Mouse (Mus musculus) lung, postnatal 36 days (tissue): Measurements from ENCODE around the gene Prkcb.

Experiments used
- DNase-seq: peaks from one replicate; pipeline ENCODE4 v3.0.0; 2022; ENCODE audit warnings: mixed read lengths

Gene Prkcb

DNA sequence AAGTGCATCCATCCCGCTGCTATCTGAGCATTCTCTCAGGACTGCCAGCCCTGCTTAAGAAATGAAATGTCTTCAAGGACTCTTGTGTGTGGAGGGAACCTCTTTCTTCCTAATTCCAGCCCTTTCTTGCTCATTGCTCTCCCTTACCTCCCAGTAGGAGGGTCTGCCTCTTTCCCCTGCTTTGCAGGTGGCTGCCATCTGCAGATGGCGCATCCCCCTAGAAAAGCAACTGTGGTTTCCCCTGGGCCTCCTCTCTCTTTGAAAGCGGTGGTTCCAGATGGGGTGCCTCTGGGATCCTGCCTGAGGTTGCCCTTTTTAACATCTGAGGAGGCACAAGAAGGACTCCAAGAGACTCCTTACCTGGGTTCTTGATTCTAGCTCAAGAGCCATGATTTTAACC is 2.2 kb downstream of the Prkcb start:
- no peak for DNase-seq

DNA sequence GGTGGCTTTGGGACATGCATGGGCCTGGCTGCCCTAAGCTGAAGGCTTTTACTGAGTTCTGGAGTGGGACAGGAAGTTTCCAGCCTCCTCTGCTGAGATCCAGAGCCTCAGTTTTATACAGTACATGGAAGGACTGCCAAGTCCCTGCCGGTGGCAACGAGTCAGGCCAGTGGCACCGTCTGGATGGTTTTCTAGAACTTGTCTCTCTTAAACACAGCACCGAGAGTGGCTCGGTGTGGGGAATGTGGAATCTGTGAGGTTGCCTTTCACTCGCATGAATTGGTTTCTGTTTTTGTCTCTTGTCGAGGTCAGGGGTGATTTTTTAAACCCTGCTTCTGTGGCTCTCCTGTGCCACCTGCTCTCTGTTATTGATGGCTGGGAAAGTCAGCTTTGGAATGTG is 3.6 kb downstream of the Prkcb start:
- no peak for DNase-seq

DNA sequence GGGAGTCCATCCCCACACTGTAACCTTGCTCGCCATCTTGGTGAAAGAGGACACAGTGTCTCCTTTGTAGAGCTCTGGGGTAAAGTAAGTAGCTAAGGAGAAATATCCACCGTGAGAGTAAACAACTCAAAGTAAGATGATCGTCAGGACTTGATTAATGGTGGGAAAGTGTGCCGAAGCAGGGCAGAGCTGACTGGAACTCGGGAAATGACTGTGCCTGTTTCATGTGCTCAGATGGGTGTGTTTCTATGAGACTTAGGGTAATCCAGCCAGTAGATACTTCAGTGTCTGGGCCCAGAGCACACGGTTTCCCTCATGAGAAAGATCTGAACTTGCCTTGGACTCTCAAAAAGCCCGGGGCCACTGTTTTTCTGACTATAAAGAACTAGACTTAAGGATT is 5.6 kb downstream of the Prkcb start:
- DNase-seq: no peak

DNA sequence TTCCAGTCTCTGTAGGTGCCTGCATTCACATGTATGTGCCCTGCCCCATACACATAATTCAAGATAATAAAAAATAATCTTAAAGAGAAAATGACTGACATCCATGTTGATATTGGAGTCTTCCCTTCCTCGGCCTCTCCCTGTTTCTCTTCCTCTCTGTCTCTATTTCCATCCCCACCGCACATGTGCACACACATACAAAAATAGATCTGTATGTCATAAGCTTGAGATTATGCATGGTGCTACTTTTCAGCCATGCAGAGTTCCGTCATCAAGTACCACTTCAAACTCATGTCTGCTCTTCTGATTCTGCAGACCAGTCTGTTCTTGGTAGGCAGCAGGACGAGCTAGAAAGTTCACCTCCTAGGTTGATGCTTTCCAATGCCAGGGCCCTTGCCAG is 6.8 kb downstream of the Prkcb start:
- DNase-seq: no peak

DNA sequence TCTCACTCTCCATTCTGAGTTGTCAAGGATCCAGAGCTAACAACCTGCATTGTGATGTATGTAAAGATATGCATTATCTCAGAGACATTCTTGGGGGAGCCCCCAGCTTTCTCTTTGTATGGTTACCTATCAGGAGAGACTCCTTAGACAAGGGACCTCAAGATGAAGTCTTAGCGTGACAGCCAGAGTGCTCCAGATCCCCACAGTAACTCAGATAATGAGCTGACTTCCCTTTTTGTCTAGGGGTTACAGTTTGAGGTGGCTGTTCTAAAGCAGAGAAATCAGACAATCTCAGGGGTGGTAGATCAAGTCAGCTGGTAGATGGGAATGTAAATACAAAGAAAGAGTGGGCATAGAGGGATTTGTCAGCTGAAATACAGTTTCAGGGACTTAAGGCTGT is 7.8 kb downstream of the Prkcb start:
- DNase-seq: no peak

DNA sequence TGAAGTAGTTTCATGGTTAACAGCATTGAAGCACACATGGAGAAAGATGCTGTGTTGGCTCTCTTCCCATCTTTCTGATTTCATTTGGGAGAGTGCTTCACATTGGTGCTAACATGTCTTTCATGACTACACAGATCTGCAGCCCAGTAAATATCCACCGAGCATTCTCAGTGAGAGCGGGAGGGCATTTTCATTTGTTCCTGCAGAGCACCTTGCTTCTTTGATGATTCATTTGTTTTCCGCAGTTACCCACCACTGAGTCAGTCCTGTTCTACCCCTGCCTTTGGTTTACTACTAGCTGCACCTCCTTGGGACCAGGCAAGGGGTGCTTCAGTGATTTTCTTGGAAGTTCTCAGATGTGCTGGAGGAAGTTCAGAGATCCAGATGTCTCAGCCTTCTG is 8.3 kb downstream of the Prkcb start:
- no peak for DNase-seq

DNA sequence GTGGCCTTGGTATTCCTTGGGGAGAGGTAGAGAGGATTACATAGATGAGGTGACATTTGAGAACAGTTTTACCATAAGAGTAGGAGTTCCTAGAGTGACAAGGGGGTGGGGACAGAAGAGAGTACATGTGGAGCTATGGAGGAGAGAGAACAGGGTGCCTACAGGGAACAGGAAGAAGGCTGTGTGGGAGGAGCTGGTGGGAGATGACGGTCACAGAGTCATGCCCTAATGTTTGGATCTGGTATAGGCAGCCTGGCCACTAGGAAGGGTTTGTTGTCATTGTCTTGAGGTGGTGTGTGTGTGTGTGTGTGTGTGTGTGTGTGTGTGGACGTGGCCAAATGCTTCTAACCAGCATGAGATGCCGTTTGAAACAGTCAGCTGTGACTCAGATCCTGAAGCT is 9.1 kb downstream of the Prkcb start:
- no peak for DNase-seq

DNA sequence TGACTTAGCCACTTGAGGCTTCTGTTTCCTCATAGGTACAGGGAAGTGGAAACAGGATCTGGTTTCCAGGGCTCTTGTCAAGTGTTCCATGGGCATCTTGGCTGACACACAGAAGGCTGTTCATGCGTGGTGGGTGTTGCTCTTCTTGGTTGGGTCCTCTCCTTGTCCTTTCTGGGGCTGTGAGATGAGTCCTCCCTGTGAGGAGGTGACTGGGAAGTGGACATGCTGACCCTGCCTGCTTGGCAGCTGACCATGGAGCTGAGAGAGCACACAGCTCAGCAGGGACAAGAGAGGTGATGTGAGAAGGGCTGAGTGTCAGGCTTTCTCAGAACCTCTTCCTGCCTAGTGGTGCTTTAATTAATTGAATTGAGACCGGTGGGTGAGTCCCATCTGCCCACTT is 10.2 kb downstream of the Prkcb start:
- no peak for DNase-seq

DNA sequence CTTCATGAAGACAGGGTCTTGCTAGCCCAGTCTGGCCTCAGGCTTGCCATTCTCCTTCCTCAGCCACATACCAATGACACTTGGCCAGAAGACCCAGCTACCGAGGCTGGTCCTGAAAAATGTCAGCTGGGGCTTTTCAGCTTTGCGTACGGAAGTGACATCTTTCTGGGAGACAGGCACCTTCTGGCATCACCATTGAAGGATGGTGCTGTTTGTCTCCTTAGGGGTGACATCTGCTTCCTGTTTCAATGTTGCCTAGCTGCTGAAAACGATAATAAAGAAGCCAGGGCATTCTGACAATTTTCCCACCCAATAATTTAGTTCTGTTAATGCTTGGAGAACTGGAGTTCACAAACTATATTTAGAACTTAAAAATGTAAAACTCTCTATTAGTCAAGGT is 12.0 kb downstream of the Prkcb start:
- DNase-seq: no peak

DNA sequence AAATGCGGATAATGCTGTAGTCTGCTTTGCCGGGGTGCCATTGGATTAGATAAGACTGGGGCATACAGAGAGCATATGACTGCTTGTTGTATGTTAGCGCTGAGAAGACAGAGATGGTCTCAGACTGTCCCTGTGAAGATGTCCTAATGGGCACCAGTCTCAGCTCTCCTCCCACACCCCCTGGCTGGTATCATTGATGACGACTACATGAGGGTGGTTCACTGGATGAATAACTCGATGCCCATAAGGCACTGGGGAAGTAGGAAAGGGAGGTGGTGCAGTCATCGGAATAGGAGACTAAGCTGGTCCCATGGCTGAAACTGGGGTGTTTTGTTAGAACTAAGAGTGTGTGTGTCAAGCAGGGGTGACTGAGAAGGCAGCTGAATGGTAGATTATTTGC is 14.0 kb downstream of the Prkcb start:
- DNase-seq: no peak

DNA sequence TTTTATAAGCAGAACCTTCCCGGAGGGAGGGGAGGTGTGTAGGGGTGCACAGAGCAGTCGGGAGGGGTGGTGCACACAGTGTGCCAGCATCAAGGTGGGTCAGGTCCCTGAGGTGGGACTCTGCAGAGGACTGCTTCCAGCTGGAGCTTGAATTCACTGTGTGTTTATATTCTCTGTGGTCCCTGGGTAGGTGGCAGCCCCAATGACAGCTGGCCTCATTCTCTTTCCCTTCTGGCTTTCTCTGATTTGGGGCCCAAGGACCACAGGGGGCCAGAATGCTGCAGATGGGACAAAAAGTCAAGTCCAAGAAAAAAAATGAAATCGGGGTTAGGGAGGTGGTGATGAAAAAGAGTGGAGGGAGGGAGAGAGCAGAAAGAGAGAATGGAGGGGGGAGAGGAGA is 15.4 kb downstream of the Prkcb start:
- no peak for DNase-seq

DNA sequence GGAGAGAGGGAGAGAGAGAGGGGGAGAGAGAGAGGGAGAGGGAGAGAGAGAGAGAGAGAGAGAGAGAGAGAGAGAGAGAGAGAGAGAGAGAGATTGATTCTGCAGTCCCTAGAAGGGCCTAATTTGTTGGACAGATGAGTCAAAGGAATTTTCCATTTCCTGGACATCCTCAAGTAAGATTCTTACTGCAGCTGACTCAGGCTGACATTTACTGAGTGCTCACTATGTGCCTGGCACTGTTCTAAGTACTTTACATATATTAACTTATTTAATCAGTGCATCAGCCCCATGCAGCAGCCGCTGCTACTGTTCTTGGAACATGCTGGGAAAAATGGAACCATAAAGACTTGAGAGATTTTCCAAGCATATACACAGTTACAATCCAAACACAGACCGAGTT is 16.0 kb downstream of the Prkcb start:
- DNase-seq: no peak

DNA sequence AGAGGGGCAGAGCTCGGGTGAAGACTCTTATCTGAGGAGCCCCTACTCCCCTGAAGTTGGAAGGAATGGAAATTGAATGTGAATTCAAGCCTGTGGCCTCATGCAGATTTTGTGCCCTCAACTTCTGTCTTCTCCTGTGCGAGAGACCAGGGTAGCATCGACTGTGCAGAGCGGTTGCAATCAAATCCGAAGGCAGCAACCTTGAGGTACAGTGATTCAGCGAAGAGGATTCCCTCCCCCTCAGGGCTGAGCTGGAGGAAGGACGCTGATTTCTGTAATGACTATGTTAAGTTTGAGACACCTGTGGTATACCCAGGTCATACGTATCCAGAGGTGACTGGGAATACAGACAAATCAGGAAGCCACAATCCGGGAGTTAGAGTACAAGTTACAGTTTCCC is 18.7 kb downstream of the Prkcb start:
- DNase-seq: no peak

DNA sequence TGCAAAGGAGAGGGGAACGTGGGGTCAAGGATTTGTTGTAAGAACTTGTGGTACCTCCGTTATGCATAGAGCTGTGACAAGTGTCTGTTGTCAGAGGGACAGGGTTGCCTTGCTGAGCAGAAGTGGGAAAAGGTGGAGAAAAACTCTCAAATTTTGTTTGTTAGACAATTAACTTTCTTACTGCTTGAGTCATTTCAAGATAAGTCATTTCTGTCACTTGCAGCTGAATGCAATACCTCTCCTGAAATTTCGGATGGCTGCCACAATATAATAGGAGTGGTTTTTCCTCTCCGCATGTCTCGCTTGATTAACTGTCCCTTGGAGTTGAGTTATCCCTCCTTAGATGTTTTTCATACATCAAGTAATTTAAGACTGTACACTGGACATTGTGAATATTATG is 20.1 kb downstream of the Prkcb start:
- no peak for DNase-seq

DNA sequence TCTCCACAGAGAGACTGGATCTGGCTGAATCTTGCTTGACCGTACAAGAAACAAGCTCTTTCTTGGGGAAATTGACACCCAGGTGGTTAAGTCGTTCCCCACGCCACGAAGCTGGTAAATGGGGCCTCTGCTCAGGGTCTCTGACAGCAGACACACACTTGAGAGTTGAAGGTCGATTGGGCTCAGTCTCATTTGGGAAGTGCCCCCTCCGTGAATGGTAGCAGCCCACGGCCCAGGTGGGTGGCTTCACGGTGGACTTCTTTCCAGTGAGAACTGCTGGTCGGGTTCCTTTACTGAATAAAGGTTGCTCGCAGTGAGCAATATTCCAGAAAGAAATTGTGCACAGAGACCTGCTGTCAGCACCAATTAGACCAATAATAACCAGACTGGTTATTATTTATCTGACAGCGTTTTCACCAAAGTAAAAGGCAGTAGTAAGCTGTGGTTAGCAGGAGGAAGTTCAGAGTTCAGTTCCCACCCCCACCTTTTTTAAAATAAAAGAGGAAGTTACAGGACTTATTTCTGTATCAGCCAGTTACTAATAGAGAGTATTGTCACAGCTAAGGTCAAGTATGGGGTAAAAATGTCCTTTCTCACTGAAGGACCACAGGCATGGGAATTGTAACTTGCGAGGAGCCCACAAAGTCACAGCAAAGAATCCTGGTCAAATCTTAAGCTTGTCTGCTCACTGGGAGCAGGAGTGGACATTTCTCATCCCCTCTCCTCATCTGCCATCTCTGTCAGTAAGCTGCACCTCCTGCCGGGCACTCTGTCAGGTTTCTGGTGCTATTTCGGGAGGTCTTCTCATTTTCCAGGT is 21.6 kb downstream of the Prkcb start:
- DNase-seq: peak; percentile 19

DNA sequence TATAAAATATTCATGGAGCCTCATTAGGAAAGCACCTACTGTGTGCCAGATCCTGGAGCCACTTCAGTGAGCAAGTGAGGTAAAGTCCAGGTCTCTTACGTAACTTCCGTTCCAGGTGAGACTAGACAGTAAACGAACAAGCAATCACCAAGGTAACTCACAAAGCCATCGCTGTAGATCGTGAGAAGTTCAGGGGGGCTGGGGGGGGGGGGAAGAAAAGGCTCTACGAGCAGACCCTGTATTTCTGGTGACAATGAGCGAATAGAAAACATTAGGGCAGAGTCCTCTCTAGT is 22.1 kb downstream of the Prkcb start:
- DNase-seq: no peak

DNA sequence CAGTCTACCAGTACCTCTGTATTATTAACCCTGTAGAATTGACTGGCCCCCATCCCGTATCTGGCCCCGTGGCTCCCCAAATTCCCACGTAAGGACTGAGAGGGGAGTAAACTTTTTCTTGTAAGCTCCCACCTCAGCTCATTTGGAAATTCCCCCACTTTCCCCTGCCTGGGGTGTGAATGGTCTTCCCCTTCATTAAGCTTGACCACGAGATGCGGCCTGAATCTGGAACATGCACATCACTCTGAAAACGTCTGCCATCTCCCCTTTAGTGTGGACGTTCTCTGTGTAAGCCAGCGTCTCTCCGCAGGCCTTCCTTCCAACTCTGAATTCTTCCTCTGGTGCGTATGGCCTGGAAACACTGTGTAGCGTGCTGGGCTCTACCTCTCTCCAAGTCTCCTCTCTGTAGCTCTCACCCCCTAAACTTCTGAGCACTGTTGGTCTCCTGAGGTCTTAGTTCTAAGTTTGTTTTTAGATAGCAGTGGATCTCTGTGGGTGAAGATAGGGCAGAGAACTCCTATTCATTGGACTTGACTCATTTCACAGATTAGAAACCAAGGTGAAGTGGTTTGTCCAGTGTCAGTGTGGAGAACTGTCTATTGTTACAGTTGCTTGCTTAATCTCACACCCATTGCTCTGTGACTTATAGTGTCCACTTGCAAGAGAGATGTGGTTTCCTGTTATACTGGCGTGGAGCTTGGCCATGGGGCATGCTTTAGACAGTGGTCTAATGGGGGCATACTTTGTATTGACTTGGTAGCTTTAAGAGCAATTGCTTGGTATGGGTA is 25.3 kb downstream of the Prkcb start:
- no peak for DNase-seq

DNA sequence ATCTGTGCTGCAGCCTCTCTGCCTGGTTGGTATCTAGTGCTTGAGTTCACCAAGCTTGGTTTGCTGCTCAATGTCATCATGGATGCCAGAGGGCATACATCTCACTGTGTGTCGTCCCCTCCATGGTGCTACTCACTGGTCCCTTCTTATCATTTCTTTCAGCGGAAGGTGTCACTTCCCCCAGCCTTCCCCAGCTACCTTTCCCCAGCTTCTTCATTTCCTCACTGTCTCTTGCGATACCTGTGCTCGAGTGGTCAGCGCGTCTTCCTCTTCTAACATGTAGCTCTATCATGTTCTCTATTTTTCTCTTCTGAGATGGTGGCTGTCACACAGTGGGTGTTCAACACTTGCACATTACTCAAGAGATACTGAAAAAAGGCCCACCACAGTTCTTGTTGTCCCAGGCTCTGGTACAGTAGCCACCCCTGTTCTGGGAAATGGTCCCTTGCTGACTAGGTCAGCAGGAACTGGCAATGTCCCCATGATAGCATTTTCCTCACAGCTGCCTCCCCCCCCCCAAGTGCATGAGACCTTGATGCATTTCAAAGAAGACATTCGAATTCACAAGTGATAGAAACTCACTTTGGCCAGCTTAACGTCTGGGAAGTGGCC is 27.3 kb downstream of the Prkcb start:
- peak; percentile 20 for DNase-seq

DNA sequence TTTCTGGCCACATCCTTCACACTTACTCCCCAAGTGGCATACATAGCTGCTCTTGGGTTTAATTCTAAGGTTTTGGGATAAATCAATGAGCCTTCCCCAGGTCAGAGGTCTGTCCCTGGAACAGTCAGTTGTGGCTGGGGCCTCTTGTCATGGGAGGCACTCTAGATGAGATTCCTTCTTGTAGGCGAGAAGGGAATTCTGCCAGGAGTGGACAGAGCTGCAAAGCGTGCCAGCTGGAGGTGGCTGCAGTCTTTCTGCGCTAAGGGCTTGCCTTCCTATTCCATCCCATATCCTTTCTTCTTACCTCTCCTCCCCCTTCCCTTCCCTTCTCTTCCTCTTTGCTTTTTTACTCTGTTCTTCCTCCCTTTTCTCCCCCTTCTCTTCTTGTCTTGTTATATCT is 28.1 kb downstream of the Prkcb start:
- no peak for DNase-seq

DNA sequence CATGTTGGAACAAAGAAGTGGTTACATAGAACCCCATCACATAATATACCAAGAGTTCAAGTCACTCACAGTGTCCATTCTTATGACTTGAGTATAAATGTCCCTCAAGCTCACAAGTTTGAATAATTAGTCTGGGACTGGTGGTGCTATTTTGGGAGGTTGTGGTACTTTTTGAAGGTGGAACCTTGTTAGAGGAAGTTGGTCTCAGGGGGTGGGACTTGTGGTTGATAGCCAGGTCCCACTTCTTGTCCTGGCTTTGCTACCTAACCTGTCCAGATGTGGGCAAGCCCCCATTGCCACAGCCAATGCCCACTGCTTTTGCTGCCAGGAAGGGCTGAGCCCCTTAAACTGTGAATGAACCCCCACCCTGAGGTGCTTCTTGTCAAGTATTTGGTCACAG is 28.9 kb downstream of the Prkcb start:
- DNase-seq: peak; percentile 46

DNA sequence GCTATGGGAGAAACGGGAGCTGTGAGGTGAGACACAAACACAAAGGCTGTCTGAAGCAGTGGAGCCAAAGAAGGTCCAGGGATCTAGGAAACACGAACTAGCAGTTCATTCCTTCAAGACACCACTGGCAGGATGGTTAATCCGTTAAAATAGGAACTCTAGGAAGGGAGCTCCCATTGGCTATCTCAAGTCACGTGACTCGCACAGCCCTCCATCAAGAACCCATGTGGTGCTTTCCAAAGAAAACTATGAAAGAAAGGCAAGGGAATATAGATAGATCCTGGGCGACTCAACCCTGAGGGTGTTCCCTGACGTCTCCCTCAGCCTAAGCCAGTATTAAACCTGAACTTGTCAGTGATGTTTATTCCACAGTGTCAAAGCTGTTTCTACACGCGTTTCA is 31.0 kb downstream of the Prkcb start:
- no peak for DNase-seq

DNA sequence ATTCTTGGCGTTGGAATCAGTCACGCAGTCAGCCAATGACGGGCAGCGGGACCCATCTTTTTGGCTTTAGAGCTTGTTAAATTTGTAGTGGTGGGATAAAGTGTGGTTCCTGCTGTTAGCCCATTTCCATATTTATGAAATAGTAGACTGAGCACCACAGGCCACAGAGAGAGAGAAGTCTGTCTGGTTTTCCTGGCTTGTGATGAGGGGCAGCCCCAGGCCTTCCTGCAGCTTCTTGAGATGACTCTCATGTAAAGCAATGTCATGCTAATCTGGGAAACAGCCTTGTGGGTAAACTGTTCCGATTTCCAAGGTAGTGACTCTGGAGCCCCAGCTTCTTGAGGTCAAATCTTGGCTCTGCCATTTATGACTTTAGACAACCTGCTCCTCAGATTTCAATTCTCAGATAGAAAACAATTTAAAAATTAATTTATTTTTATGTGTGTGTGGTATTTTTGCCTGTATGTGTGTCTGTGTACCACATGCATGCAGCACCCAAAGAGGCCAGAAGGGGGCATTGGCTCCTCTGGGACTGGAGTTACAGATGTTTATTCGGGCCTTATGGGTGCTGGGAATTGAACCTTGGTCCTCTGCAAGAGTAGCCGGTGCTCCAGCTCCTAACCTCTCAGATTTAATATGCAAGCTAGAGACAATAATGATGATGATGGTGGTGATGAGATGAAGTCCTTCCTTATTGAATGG is 32.4 kb downstream of the Prkcb start:
- DNase-seq: no peak

DNA sequence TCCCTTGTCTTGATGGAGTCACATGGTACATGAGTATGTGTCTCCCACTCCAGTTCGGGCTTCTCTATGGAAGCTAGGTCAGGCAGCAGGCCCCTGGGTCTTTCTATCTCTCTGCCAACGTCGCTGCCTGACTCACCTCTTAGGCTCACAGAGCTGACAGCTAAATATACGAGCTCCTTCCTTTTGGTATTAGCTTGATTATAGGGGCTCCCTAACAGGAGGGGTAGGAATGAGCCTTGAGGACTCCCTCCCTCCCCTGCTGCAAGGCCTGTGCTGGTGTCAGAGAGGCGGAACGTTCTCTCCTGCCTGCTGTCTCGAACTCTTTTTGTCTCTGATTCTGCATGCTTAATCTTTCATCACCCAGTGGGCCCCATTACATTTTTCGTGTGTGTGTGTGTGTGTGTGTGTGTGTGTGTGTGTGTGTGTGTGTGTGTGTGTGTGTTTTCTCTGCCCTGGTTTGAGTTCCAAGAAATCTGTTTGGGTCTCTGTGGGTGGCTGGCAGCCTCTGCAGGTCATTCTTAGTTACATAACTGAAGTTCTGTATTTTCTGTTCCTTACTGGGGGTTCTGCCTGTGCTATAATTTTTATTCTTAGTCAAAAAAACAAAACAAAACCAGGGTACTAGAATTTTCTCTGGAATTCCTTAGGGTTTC is 33.6 kb downstream of the Prkcb start:
- DNase-seq: no peak
